ENCODE assay signal across 18 mouse cellular contexts in the genomic region with DNA sequence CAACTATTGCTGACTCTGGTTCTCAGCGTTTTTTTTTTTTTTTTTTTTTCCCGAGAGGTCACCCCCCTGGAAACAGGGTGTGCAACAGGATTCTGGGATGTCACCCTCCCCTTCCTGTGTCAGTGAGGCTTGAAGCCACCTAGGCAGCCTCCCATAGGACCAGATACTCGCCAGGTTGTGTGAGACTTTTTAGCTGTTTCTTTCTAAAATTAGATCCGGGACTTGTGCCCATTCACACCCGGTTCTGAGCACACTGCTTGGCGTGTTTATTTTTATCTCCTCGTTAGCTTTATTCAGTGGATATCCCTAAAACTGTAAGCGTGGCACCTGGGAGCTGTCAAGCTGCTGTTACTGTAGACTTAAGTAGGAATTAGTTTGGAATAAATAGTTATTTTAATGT. TPM values are rescaled to one million over a fixed set of nuclear protein-coding genes. Genes with fewer than 3 reads are reported as not detected.
DNase-seq lines count a peak whose midpoint lies in the region; ATAC-seq and TF ChIP-seq lines count a peak whose summit lies in the region.
"Had no signal": no experiment of that assay in that cellular context is flagged by ENCODE, and none has a peak within 500 bp of the region (broad histone marks: within the 10 kb centered on the region; RNA-seq: fewer than 3 reads in every experiment).

No protein-coding gene starts in this region.

- no peak for TF ChIP-seq EP300 in stomach, postnatal 0 days (optimal IDR thresholded peaks at IDR 0.05)

- peak; percentile 37 to 74 for DNase-seq in cerebellum, adult 2 months
- peak; percentile 54 to 69 for DNase-seq in heart, adult 18-20 months
- DNase-seq in heart, adult 8-10 months (ENCODE audit: low spot score), result no peak
- DNase-seq in right cerebral cortex, adult 2 months (ENCODE audit: low spot score in 2 of 2), result peak; percentile 25 to 33
- no peak for DNase-seq in right cerebral cortex, postnatal 36 days (ENCODE audit: low spot score in 2 of 2)
- DNase-seq in stomach, postnatal 0 days (ENCODE audit: low spot score), result no peak
- DNase-seq: cerebellum, adult 11 months; kidney, adult 11 months; lung, postnatal 10 days; retina, postnatal 1 day had no signal

- no peak overlapping the region for H3K9ac ChIP-seq in stomach, postnatal 0 days (ENCODE audit: low read length)
- H3K9ac ChIP-seq: embryonic facial prominence, embryonic 13.5 days; liver, embryonic 15.5 days; midbrain, embryonic 15.5 days had no signal

- no peak for TF ChIP-seq CTCF in cerebellum, adult 2 months (IDR thresholded peaks at IDR 0.05; ENCODE audit: borderline replicate concordance, insufficient read depth, low read depth, low read length)
- no peak for TF ChIP-seq CTCF in stomach, postnatal 0 days (IDR thresholded peaks at IDR 0.05; ENCODE audit: low read depth)

- no peak for ATAC-seq in cerebellum, adult (ENCODE audit: insufficient number of reproducible peaks, low FRiP score, low TSS enrichment)
- ATAC-seq in stomach, postnatal 0 days (ENCODE audit: low FRiP score, low TSS enrichment), result no peak
- ATAC-seq in erythroid progenitor cell, adult 5-6 weeks (replicated peaks; ENCODE audit: low FRiP score, poor library complexity, severe bottlenecking), result no peak
- ATAC-seq: hindbrain, postnatal 0 days; midbrain, embryonic 15.5 days had no signal

- peaks cover 14% of the 10 kb centered on the region for H3K4me1 ChIP-seq in cerebellum, adult 2 months (ENCODE audit: control insufficient read depth, insufficient read depth, low read length)
- H3K4me1 ChIP-seq in stomach, postnatal 0 days (replicated peaks; ENCODE audit: control insufficient read depth, insufficient read depth), result no peaks in the 10 kb centered on the region

- no peak overlapping the region for H3K4me2 ChIP-seq in stomach, postnatal 0 days (replicated peaks; ENCODE audit: low read depth)
- H3K4me2 ChIP-seq: embryonic facial prominence, embryonic 13.5 days; liver, embryonic 15.5 days; midbrain, embryonic 15.5 days had no signal

- no peak overlapping the region for H3K27ac ChIP-seq in cerebellum, adult 2 months (ENCODE audit: insufficient read depth, low read length)
- H3K27ac ChIP-seq in stomach, postnatal 0 days (replicated peaks), result no peak overlapping the region
- H3K27ac ChIP-seq: embryonic facial prominence, embryonic 13.5 days; hindbrain, postnatal 0 days; liver, embryonic 15.5 days; midbrain, embryonic 15.5 days had no signal

- no peaks in the 10 kb centered on the region for H3K36me3 ChIP-seq in stomach, postnatal 0 days (ENCODE audit: control insufficient read depth, insufficient read depth, low read length)
- H3K36me3 ChIP-seq: liver, embryonic 15.5 days had no signal

- no peak overlapping the region for H3K4me3 ChIP-seq in cerebellum, adult 2 months (replicated peaks; ENCODE audit: insufficient read depth, low read depth, low read length)
- no peak overlapping the region for H3K4me3 ChIP-seq in stomach, postnatal 0 days (ENCODE audit: low read depth, low read length)
- H3K4me3 ChIP-seq: embryonic facial prominence, embryonic 13.5 days; liver, embryonic 15.5 days; midbrain, embryonic 15.5 days had no signal

- 15% methylated on average over 8 of the region's 8 CpGs for WGBS in cerebellum, adult 2 months
- WGBS in stomach, postnatal 0 days, result 51% methylated on average over 8 of the region's 8 CpGs

- H3K27me3 ChIP-seq in cerebellum, adult 2 months (ENCODE audit: control insufficient read depth, insufficient read depth, low read length), result no peaks in the 10 kb centered on the region
- H3K27me3 ChIP-seq in stomach, postnatal 0 days (ENCODE audit: control insufficient read depth, insufficient read depth, low read length), result no peaks in the 10 kb centered on the region
- H3K27me3 ChIP-seq: embryonic facial prominence, embryonic 13.5 days; midbrain, embryonic 15.5 days had no signal

- no peaks in the 10 kb centered on the region for H3K9me3 ChIP-seq in stomach, postnatal 0 days (ENCODE audit: control insufficient read depth, low read length)
- H3K9me3 ChIP-seq: embryonic facial prominence, embryonic 13.5 days; liver, embryonic 15.5 days; midbrain, embryonic 15.5 days had no signal

- TF ChIP-seq POLR2A in cerebellum, adult 2 months (IDR thresholded peaks at IDR 0.05; ENCODE audit: borderline replicate concordance, insufficient read depth, low read length), result no peak

RNA-seq across cellular contexts. Expression of gene Ift43, which starts 4.2 kb away (rescaled TPM):
- 33.7 and 34.9 TPM in 2 replicates for polyA plus RNA-seq in cerebellum, adult 2 months (2012; rRNA removed)
- 10 to 100 TPM; 21.5 to 23.9 TPM for total RNA-seq in heart, adult 18-20 months (2021)
- total RNA-seq in heart, adult 8-10 months (2022), result 10 to 100 TPM; 24.9 to 32.3 (median 27.7) TPM
- polyA plus RNA-seq in stomach, postnatal 0 days (2015; fragmentation: Nextera tagmentation; extraction: Ambion mirVana), result 48.0 and 49.4 TPM in 2 replicates
- total RNA-seq in erythroid progenitor cell, adult 5-6 weeks (2015; ENCODE audit: low replicate concordance), result not detected in 2 replicates
- not detected in 2 replicates for total RNA-seq in erythroid progenitor cell, adult 5-6 weeks (2017; ENCODE audit: low replicate concordance)
- total RNA-seq: neutrophil, adult 5-6 weeks had no signal

RNA-seq across cellular contexts. Expression of gene Tgfb3, which starts 7.7 kb away (rescaled TPM):
- 15.2 and 15.7 TPM in 2 replicates for polyA plus RNA-seq in cerebellum, adult 2 months (2012; rRNA removed)
- total RNA-seq in heart, adult 18-20 months (2021), result 10 to 100 TPM; 13.1 to 13.5 TPM
- 10 to 100 TPM; 13.5 to 15.5 (median 14.3) TPM for total RNA-seq in heart, adult 8-10 months (2022)
- polyA plus RNA-seq in stomach, postnatal 0 days (2015; fragmentation: Nextera tagmentation; extraction: Ambion mirVana), result 9.4 and 9.5 TPM in 2 replicates
- total RNA-seq in erythroid progenitor cell, adult 5-6 weeks (2015; ENCODE audit: low replicate concordance), result not detected in 2 replicates
- total RNA-seq in erythroid progenitor cell, adult 5-6 weeks (2017; ENCODE audit: low replicate concordance), result not detected in 2 replicates
- total RNA-seq: megakaryocyte, adult 5-6 weeks had no signal

Comparison
In these comparisons a context has a peak if more than half of its experiments do, and no peak if none do; other contexts are left out.
1. DNase-seq: peak in cerebellum, adult 2 months (2 of 2), heart, adult 18-20 months (2 of 2) and right cerebral cortex, adult 2 months (2 of 2); none in heart, adult 8-10 months (single experiment), right cerebral cortex, postnatal 36 days (0 of 2) and stomach, postnatal 0 days (single experiment).
2. RNA of gene Ift43, which starts 4.2 kb away (total RNA-seq): 24.9 to 32.3 TPM in heart, adult 8-10 months and 21.5 to 23.9 TPM in heart, adult 18-20 months; not detected in erythroid progenitor cell, adult 5-6 weeks; every median in the first group is over 10 times any median in the second.
3. RNA of gene Tgfb3, which starts 7.7 kb away (total RNA-seq): 13.5 to 15.5 TPM in heart, adult 8-10 months and 13.1 to 13.5 TPM in heart, adult 18-20 months; not detected in erythroid progenitor cell, adult 5-6 weeks; every median in the first group is over 10 times any median in the second.